Mouse (Mus musculus) stomach, embryonic 16.5 days (tissue): Measurements from ENCODE around the gene Btbd16. TPM values are rescaled to one million over a fixed set of nuclear protein-coding genes. Genes with fewer than 3 reads are reported as not detected.

ENCODE experiments used
- ATAC-seq: fragments of 200-750 bp; cut with Nextera tagmentation; 2 replicates; pipeline ENCODE4 v1.8.0; 2017; ENCODE audit warnings: moderate number of reproducible peaks, moderate TSS enrichment; ENCODE audit not compliant: insufficient read depth, low FRiP score
- H3K27ac ChIP-seq: fragments of 300-500 bp; sonication (generic); 2 replicates; pipeline ENCODE4 v1.5.1; 2014; ENCODE audit warnings: low read length
- H3K27me3 ChIP-seq: fragments of 300-500 bp; sonication (generic); 2 replicates; pipeline ENCODE4 v1.6.1; 2014; ENCODE audit warnings: low read length, control low read depth, mixed read lengths; ENCODE audit not compliant: control insufficient read depth, insufficient read depth
- H3K36me3 ChIP-seq: fragments of 300-500 bp; sonication (generic); 2 replicates; pipeline ENCODE4 v1.6.1; 2014; ENCODE audit warnings: low read length; ENCODE audit not compliant: control insufficient read depth, insufficient read depth
- H3K4me1 ChIP-seq: fragments of 300-500 bp; sonication (generic); 2 replicates; pipeline ENCODE4 v1.6.1; 2014; ENCODE audit warnings: low read length, control low read depth, mixed read lengths; ENCODE audit not compliant: control insufficient read depth, insufficient read depth
- H3K4me2 ChIP-seq: fragments of 300-500 bp; sonication (generic); 2 replicates; pipeline ENCODE4 v1.6.1; 2014; ENCODE audit warnings: low read depth, low read length, mixed read lengths
- H3K4me3 ChIP-seq: fragments of 300-500 bp; sonication (generic); replicated peaks from 2 replicates; pipeline ENCODE4 v1.5.1; 2014; ENCODE audit warnings: mild to moderate bottlenecking, low read length
- H3K9ac ChIP-seq: fragments of 300-500 bp; sonication (generic); 2 replicates; pipeline ENCODE4 v1.6.1; 2014; ENCODE audit warnings: low read length
- H3K9me3 ChIP-seq: fragments of 300-500 bp; sonication (generic); replicated peaks from 2 replicates; pipeline ENCODE4 v1.6.1; 2016; ENCODE audit warnings: low read length, control low read depth; ENCODE audit not compliant: control insufficient read depth
- WGBS: fragments of 180-500 bp; shearing (Covaris S2); extraction: QIAGEN DNeasy Blood & Tissue Kit; methylation state at CpG from one replicate; pipeline ENCODE4 v1.1.7; 2014; 5-methylcytosine and 5-hydroxymethylcytosine counted together
- polyA plus RNA-seq: library from polyadenylated mRNA; unstranded; fragments of >200 nt; fragmentation: Nextera tagmentation; extraction: Ambion mirVana; gene quantifications from 2 replicates; pipeline ENCODE4 v1.2.1, GENCODE M21; 2015

Btbd16 gene
- polyA plus RNA-seq, 1 experiment from 2014 or later, result 0.14 TPM

DNA sequence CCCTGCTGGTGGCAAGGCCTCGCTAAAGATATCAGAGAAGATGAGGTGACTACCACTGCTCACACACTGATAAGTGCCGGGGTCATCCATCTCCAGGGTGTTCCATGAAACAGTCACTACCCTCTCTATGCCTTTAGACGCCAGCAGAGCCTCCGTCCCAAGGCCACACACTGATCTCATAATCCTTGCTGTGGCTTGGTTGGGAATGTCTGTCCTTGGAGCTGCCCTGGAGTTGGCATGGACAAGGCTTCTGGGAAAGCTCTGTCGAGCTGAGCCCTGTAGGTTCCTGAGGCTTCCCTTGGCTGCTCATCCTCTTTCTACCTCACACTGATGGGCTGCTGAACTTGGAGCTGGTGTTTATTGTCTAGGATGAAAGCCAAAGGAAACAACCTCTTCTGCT lies 12.8 kb downstream of the Btbd16 start:
- 76% methylated on average over 5 of the region's 5 CpGs for WGBS
- no peaks in the 10 kb centered on the region for H3K36me3 ChIP-seq

DNA sequence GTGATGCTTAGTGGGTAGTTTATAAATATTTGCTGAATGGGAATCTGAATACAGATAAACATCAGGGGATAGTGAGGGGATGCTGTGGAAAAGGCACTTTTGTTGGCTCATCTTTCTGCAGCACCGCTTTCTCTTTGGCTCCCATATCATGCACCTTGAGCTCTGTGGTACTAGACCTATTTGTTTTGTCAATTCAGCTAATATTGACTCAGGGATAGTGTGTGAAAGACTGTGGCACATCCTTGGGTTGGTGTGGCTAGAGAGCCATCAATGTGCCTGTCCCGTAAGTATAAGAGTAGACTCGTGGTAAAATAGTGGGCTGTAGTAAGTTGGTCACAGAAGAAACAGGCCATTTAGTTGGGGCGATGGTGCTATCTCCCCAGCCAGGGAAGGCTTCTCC lies 13.7 kb downstream of the Btbd16 start:
- Histone ChIP-seq H3K4me2 (no peak overlapping the region), H3K4me3 (no peak overlapping the region), H3K27ac (no peak overlapping the region), H3K9me3 (no peaks in the 10 kb centered on the region), H3K36me3 (no peaks in the 10 kb centered on the region), H3K27me3 (no peaks in the 10 kb centered on the region), H3K4me1 (0 out of 2 replicates have a peak, but pooled peaks cover 6% of the 10 kb centered on the region), H3K9ac (no peak overlapping the region)
- ATAC-seq, result no peak
- 78% methylated on average over 4 of the region's 4 CpGs for WGBS

More for the DNA sequence above, 12.8 kb downstream of the Btbd16 start:
- no peak overlapping the region for H3K4me3 ChIP-seq
- H3K9ac ChIP-seq, result no peak overlapping the region
- H3K4me2 ChIP-seq, result no peak overlapping the region
- H3K4me1 ChIP-seq, result 0 out of 2 replicates have a peak, but pooled peaks cover 6% of the 10 kb centered on the region
- no peak overlapping the region for H3K27ac ChIP-seq
- no peak; the same call in 1 of the 2 replicates for ATAC-seq
- no peaks in the 10 kb centered on the region for H3K9me3 ChIP-seq
- no peaks in the 10 kb centered on the region for H3K27me3 ChIP-seq

DNA sequence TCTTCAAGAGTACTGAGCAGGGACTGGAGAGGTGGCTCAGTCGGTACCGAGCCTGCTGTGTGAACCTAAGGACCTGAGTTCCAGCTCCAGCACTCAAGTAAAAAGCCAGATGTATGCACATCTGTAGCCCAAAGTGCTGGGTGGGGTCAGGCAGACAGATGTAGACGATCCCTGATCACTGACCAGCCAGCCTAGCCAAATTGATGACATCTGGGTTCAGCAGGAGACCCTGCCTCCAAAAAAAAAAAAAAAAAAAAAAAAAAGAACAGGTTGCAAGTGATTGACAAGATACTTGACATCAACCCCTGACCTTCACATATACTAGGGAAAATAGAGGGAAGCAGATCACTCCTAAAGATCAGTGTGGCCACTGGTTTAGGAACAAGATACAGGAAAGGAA lies 15.1 kb downstream of the Btbd16 start:
- no peak overlapping the region for H3K4me3 ChIP-seq
- H3K36me3 ChIP-seq, result no peaks in the 10 kb centered on the region
- no peak overlapping the region for H3K9ac ChIP-seq
- 0 out of 2 replicates have a peak, but pooled peaks cover 6% of the 10 kb centered on the region for H3K4me1 ChIP-seq
- 86% methylated on average over 3 of the region's 3 CpGs for WGBS
- ATAC-seq, result no peak
- no peaks in the 10 kb centered on the region for H3K27me3 ChIP-seq
- no peaks in the 10 kb centered on the region for H3K9me3 ChIP-seq
- no peak overlapping the region for H3K4me2 ChIP-seq
- no peak overlapping the region for H3K27ac ChIP-seq

DNA sequence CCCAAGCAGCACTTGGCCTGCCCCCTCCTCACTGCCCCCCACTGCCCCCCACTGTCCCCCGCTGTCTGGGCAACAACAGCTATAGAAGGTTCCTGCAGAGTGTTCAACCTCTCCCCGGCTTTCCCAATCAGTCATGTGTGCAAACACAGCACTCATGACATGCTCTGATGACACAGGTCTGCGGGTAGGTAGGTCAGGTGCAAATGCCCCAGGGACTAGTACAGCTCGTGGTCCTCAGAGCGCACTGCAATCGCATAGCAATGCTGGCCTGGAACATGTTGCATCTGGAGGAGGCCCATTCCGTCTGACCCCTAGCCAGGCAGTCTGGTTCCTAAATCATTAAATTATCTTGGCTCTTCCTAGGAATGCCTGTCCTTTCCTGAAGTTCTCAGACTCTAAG lies 15.6 kb downstream of the Btbd16 start:
- Histone ChIP-seq H3K27me3 (no peaks in the 10 kb centered on the region), H3K4me1 (0 out of 2 replicates have a peak, but pooled peaks cover 6% of the 10 kb centered on the region), H3K4me2 (no peak overlapping the region), H3K36me3 (no peaks in the 10 kb centered on the region), H3K27ac (no peak overlapping the region), H3K9ac (no peak overlapping the region), H3K9me3 (no peaks in the 10 kb centered on the region), H3K4me3 (no peak overlapping the region)
- ATAC-seq, result no peak
- WGBS, result 79% methylated on average over 7 of the region's 7 CpGs

DNA sequence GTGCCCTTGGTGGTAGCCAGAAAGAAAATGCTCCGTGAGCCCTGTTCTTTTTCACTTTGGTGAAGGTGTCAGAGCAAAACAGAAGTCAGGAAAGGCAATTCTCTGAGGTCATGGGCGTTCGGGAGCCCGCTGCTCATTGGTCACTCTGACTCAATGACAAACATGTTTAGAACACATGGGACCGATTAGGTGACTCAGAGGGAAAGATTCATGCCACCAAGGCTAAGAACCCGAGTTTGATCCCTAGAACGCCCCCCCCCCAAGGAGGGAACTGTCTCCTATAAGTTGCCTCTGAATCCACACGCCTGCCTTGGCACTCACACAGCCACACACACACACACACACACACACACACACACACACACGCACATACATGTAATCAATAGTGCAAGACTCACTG lies 19.8 kb downstream of the Btbd16 start:
- Histone ChIP-seq H3K36me3 (no peaks in the 10 kb centered on the region), H3K27me3 (no peaks in the 10 kb centered on the region), H3K4me1 (no peaks in the 10 kb centered on the region), H3K9ac (no peak overlapping the region), H3K27ac (no peak overlapping the region), H3K4me3 (no peak overlapping the region), H3K4me2 (no peak overlapping the region), H3K9me3 (no peaks in the 10 kb centered on the region)
- ATAC-seq, result no peak
- 80% methylated on average over 9 of the region's 9 CpGs for WGBS

DNA sequence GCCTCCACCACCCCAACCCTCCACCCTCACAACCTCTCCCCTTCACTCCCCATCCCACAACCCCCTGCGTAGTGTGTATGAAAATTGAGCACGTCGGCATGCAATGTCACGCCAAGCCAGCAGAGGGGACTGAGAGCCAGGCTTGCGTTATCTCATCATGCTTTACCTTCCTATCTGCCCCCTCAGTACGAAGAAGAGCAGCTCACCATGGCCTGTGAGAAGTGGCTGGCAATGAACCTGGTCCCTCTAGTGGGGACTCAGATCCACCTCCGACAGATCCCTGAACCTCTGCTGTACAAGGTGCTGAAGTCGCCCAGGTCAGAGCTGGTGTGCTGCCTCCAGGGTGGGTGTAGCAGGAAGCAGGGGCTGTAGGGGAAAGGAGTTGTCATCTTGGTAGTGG lies 22.9 kb downstream of the Btbd16 start:
- H3K9ac ChIP-seq, result no peak overlapping the region
- 0 out of 2 replicates have a peak, but pooled peaks cover 5% of the 10 kb centered on the region for H3K4me1 ChIP-seq
- no peaks in the 10 kb centered on the region for H3K27me3 ChIP-seq
- ATAC-seq, result no peak
- H3K4me3 ChIP-seq, result no peak overlapping the region
- H3K27ac ChIP-seq, result no peak overlapping the region
- no peak overlapping the region for H3K4me2 ChIP-seq
- no peaks in the 10 kb centered on the region for H3K9me3 ChIP-seq
- H3K36me3 ChIP-seq, result no peaks in the 10 kb centered on the region
- WGBS, result 73% methylated on average over 8 of the region's 8 CpGs

DNA sequence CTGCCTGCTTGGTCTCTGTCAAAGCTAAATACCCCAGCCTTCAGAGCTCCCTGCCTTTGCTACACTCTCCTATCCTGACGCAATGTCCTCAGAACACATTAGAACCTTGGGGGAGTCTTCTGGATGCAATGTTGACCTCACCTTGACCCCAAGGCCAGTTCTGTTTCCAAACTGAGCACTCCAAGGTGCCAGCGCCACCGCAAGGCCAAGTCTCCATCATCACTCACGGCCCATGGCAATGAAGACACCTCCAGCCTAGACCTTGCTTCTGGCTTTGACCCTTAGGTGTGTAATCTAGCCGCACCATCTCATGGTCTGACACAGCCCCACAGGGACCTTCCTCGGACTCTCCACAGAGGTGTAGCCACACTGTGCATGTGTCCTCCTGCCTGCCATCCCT lies 23.7 kb downstream of the Btbd16 start:
- Histone ChIP-seq H3K4me2 (no peak overlapping the region), H3K27me3 (no peaks in the 10 kb centered on the region), H3K9me3 (no peaks in the 10 kb centered on the region), H3K4me1 (0 out of 2 replicates have a peak, but pooled peaks cover 5% of the 10 kb centered on the region), H3K4me3 (no peak overlapping the region), H3K36me3 (no peaks in the 10 kb centered on the region), H3K9ac (no peak overlapping the region), H3K27ac (no peak overlapping the region)
- 90% methylated on average over 6 of the region's 6 CpGs for WGBS
- no peak for ATAC-seq

DNA sequence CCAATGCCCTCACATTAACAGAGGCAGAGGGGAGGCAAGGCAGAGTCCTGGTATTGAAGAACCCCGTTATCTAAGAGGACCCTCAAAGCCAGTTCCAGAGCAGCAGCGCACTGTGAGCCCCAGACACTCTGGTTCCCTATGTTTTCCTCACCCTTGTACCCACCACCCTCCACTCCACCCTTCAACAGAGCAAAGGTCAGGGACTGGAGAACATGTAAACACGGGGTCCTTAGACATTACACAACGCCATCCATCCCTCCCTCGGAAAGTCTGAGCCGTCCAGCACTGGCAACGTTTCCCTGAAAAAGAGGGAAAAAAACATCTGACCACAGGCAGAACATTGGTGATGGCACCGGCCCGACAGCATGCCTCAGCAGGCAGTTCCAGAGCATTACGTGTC lies 25.5 kb downstream of the Btbd16 start:
- Histone ChIP-seq H3K9ac (no peak overlapping the region), H3K9me3 (no peaks in the 10 kb centered on the region), H3K27ac (no peak overlapping the region), H3K4me1 (0 out of 2 replicates have a peak, but pooled peaks cover 5% of the 10 kb centered on the region), H3K4me2 (no peak overlapping the region), H3K36me3 (no peaks in the 10 kb centered on the region), H3K4me3 (no peak overlapping the region), H3K27me3 (no peaks in the 10 kb centered on the region)
- no peak for ATAC-seq
- WGBS, result 62% methylated on average over 10 of the region's 10 CpGs

DNA sequence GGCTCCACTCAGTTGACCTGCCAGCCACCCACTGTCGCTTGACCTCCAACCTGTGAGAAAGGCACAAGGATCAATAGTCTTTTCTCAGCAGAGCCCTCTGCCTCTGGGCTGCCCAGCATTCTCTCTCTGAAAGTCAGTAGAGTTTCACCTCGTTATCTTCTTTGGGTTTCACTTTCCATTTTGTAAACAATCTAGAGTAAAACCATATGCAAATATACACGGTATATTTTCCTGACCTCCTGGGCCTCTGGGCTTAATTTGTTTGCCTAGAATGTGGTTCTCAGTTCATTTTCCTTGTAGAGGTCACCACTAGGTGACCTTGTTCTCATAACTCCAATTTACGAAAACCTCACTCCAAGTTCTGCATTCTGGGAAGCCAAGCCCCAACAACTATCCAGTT lies 26.8 kb downstream of the Btbd16 start:
- no peak for ATAC-seq
- H3K9ac ChIP-seq, result no peak overlapping the region
- WGBS, result 32% methylated on average over 4 of the region's 4 CpGs
- H3K4me1 ChIP-seq, result 0 out of 2 replicates have a peak, but pooled peaks cover 5% of the 10 kb centered on the region
- no peaks in the 10 kb centered on the region for H3K27me3 ChIP-seq
- no peaks in the 10 kb centered on the region for H3K36me3 ChIP-seq
- H3K4me2 ChIP-seq, result no peak overlapping the region
- H3K27ac ChIP-seq, result peak overlapping the region; percentile 12; the same call in 1 of the 2 replicates
- H3K4me3 ChIP-seq, result no peak overlapping the region
- no peaks in the 10 kb centered on the region for H3K9me3 ChIP-seq
